Mouse (Mus musculus) heart, postnatal 14 days (tissue): ENCODE data around the gene Atrnl1. TPM values are rescaled to one million over a fixed set of nuclear protein-coding genes. Genes with fewer than 3 reads are reported as not detected.
"Not testable (repeated sequence)": the region's sequence is repeated elsewhere in the genome, so short reads cannot be mapped to it uniquely, and the experiment has no call there.

Experiments
- DNase-seq, 2 experiments: peaks; one replicate each; pipeline ENCODE4 v3.0.0; 2021 to 2022
- intact Hi-C: fragments of 180-260 bp; cut with DNase I; formaldehyde crosslinking; loops from one replicate; pipeline ENCODE4 v1.15.1; 2025
- total RNA-seq, 2 experiments: library from RNA; stranded (reverse); gene quantifications; 2 replicates each; pipeline ENCODE4 v1.2.3; 2021

Atrnl1 gene
- total RNA-seq, 2 experiments from 2014 or later: 19.2 to 21.5 TPM

DNA sequence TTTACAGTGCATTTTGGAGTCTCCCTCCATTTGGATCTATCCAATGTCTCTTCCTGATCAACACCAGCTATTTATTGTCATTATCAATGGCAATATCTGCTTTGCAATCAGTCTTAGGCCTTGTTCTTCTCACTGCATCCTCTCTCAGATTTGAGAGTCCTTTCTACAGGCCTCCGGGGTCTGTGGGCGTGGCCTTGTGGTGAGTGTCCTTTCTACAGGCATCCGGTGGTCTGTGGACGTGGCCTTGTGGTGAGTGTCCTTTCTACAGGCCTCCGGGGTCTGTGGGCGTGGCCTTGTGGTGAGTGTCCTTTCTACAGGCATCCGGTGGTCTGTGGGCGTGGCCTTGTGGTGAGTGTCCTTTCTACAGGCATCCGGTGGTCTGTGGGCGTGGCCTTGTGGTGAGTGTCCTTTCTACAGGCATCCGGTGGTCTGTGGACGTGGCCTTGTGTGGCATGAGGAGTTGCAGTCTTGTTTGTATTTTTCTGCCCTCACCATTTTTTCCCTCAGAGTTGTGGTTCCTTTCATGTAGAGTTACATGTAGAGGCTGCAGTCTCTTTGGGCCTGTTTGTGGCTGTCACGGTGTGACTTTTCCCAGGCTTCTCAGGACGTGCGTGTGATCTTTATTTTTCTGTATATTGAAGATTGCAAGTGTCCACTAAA, 383.5 kb downstream of the Atrnl1 start:
- DNase-seq, intact Hi-C loops: not testable (repeated sequence)

- DNase-seq: no peak
- intact Hi-C loops: loop anchor here (5.0 kb wide), 1 partner anchor 472 kb away; no protein-coding TSS in a partner anchor
Observed at GRCm38 (mm10) chr19:57995015-57995414, 384.2 kb downstream of the Atrnl1 start.

GRCm38 (mm10) chr19:57997961-57998360, 387.1 kb downstream of the Atrnl1 start:
- peak; percentile 29 to 62 for DNase-seq

DNA sequence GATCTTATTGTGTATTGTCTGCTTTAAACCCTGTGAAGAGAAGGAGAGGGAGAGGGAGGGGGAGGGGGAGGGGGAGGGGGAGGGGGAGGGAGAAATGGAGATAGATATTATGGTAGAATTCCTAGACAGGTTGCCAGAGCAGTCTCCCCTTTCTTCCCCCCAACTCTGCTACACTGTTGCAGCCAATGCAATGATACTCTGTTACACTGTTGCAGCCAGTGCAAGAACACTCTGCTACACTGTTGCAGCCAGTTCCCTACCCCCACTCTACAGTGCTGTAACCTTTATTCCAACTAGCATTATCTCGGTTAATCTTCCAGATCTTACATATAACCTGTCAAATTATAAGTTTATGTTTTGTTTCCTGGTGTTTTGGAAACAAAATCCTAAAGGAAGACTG, 400.8 kb downstream of the Atrnl1 start:
- intact Hi-C loops: no loop called here
- no peak for DNase-seq

More at GRCm38 (mm10) chr19:57997961-57998360, 387.1 kb downstream of the Atrnl1 start:
- intact Hi-C loops: loop anchor here (5.0 kb wide), 1 partner anchor 469 kb away; no protein-coding TSS in a partner anchor

- DNase-seq: no peak
- intact Hi-C loops: no loop called here
Observed at GRCm38 (mm10) chr19:58015741-58016140, 404.9 kb downstream of the Atrnl1 start.

DNA sequence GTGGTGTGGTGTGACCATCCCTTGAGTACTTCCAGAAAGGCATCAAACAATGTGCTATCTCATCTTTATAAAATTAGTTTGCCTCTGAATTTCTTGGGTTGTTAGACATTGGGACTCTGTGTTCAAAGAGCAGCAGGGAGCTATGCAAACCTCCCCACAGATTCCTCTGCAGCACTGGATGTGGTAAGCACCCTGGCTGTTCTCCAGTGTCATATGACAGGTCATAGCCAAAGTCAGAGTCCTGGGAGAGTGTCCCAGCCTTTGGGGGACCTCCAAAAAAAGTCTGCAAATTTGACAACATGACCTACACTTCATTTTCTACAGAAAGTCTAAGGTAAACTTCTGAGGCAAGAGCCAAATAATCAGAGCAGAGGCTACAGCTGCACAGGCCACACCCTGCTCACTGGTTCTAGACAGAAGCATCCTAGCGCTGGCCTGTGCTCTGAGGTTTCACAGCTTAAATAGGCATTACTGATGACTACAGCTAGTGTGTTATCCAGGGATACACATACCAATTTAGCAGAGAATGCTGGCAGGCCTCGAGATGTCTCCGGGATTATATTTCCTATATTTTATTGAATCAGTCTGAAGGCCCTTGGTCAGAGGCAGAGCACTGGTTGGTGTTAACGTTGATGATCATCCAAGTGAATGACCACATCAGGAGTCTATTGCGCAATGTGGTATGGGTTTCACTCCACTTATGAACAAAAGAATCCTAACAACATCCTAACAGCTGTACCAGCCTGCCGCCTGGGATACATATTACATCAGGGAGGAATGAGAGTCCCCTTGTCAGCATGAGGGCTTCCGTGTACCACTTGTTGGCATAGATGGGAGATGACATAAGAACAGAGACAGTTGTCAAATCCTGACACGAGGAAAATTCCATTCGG, 406.0 kb downstream of the Atrnl1 start:
- intact Hi-C loops: no loop called here
- peak; percentile 52 to 60 for DNase-seq

DNA sequence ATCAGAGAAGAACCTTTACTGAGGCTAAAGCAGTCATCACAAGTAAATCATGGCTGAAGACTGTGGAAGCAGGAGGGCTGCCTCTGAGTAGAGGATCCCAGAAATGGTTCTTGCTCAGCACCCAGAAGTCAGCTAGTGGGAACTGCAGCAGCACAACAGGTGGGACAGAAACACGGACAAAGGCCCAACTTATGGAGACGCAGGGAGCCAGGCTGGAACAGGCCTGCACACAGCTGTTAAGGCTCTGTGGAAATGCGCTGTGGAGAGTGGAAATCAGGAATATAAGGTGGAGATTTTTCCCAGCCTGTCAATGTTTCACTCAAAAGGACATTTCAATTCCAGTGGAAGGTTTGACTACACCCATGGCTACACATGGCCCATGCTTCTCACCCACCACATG, 406.6 kb downstream of the Atrnl1 start:
- intact Hi-C loops: no loop called here
- DNase-seq: peak in 1 of 2 experiments; percentile 7

DNA sequence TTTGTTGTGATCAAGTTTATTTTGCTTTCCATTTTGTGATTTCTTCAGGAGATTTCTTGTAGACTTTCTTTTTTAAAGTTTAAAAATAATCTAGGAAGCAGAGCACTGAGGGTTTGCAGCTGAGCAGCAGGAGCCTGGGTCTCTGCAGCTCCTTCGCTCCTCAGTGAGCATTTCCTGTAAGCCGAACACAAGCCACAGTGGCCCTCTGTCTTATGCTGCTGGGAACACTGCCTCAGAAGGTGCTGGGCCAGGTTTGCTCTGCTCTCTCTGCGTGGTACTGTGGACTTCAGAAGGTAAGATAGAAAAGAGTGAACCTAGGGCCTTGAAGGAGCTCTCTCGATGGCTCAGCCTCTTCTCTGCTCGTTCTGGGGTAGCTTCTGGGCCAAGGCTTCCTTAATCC, 407.9 kb downstream of the Atrnl1 start:
- DNase-seq: no peak
- intact Hi-C loops: no loop called here

- intact Hi-C loops: no loop called here
- no peak for DNase-seq
Observed at GRCm38 (mm10) chr19:58021514-58022284, 410.9 kb downstream of the Atrnl1 start.

DNA sequence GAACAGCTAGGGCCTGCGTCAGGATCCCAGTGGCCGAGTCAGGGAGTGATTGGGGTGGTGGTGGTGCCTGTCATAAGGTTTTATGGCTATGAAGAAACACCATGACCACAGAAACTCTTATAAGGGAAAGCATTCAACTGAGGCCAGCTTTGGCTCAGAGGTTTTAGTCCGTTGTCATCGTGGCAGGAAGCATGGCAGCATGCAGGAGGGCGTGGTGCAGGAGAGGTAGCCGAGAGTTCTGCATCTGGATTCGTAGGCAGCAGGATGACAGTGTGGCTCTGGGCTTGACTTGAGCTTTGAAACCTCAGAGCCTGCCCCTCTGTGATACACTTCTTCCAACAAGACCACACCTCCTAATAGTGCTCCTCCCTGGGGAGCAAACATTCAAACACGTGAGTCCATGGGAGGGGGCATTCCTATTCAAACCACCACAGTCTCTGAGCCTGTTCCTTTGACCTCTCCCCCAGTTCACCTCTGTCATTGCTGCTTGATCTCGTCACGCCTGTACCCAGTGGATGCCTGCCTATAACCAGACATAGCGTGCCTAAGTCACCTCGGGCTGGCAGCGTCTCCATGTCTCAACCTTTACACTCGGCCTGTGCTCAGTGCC, 412.5 kb downstream of the Atrnl1 start:
- no peak for DNase-seq
- intact Hi-C loops: no loop called here

- DNase-seq: no peak
- intact Hi-C loops: no loop called here
Observed at GRCm38 (mm10) chr19:58025053-58025452, 414.2 kb downstream of the Atrnl1 start.

- intact Hi-C loops: no loop called here
- no peak for DNase-seq
Observed at GRCm38 (mm10) chr19:58029661-58030060, 418.8 kb downstream of the Atrnl1 start.

DNA sequence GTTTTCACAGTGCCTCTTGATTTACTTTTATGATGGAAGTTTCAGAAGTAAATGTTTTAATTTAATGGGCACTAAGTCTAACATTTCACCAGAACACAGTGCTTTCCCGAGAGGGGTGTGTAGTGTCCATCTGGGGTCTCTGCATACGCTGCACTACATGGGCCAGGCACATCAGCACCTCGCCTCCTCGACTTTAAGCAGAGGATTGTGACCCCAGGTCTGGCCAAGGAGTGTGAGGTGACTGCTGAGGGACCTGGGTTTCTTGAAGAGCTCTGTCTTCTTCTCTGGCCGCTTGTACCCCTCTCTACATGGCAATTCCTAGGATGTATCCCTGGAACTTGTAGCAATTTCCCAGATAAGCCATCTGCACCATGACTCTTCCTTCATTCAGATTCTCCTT, 422.4 kb downstream of the Atrnl1 start:
- DNase-seq: no peak
- intact Hi-C loops: no loop called here

- intact Hi-C loops: no loop called here
- DNase-seq: no peak
Observed at GRCm38 (mm10) chr19:58036166-58036565, 425.3 kb downstream of the Atrnl1 start.

GRCm38 (mm10) chr19:58043120-58043519, 432.3 kb downstream of the Atrnl1 start:
- intact Hi-C loops: no loop called here
- no peak for DNase-seq

GRCm38 (mm10) chr19:58043550-58043949, 432.7 kb downstream of the Atrnl1 start:
- no peak for DNase-seq
- intact Hi-C loops: no loop called here

- DNase-seq: no peak
- intact Hi-C loops: no loop called here
Observed at GRCm38 (mm10) chr19:58044816-58045215, 434.0 kb downstream of the Atrnl1 start.

- no peak for DNase-seq
- intact Hi-C loops: no loop called here
Observed at GRCm38 (mm10) chr19:58046656-58047055, 435.8 kb downstream of the Atrnl1 start.

GRCm38 (mm10) chr19:58050410-58050809, 439.6 kb downstream of the Atrnl1 start:
- DNase-seq, intact Hi-C loops: not testable (repeated sequence)

GRCm38 (mm10) chr19:58050986-58051385, 440.2 kb downstream of the Atrnl1 start:
- intact Hi-C loops: no loop called here
- no peak for DNase-seq
